Mouse (Mus musculus): Measurements from ENCODE around the gene Cfdp1.

DNA sequence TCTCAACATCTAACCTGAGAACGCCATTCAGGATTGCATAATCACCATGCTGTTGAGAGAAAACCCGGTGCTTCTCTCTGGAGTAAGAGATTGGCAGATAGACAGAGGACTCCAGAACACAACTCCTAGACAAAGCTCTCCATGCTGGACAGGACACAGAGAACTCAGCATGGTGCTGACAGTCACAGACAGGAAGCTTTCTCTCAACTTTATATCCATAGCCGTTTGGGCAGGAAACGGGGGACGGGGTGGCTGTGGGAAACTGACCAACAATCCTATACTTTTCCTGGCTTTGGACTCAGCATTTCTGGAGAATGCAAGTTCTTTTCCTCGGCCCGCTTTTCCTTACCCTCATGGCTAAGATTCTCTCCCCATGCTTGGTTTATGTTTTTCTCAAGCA is 51.8 kb downstream of the Cfdp1 start:
- TF ChIP-seq POLR2A (IDR thresholded peaks at IDR 0.05; ENCODE audit: low read depth, low read length): no peak
- no peak for TF ChIP-seq CTCF (IDR thresholded peaks at IDR 0.05; ENCODE audit: borderline replicate concordance, insufficient read depth, low read length)
